Mouse (Mus musculus) G1E (cell line): ENCODE results near the gene Dnase2b.

Source experiments
- CTCF ChIP-seq: IDR thresholded peaks from 2 replicates; pipeline ENCODE4 v1.5.1; 2012; ENCODE audit warnings: low read depth, low read length, inconsistent platforms, mixed read lengths
- GATA1 ChIP-seq: IDR thresholded peaks from 2 replicates; pipeline ENCODE4 v1.6.1; 2012; ENCODE audit warnings: borderline replicate concordance, low read length, inconsistent platforms, mixed read lengths

- TF ChIP-seq CTCF (no peak), GATA1 (no peak)
Measured at GRCm38 (mm10) chr3:146580039-146580729, 35.2 kb downstream of the Dnase2b start.
